Mouse (Mus musculus) erythroid progenitor cell, adult 5-6 weeks (primary cell): Measurements from ENCODE around the gene Olfr1026. TPM values are rescaled to one million over a fixed set of nuclear protein-coding genes. Genes with fewer than 3 reads are reported as not detected.

ENCODE experiments used
- ATAC-seq: replicated peaks from 2 replicates; pipeline ENCODE4 v1.8.0; 2016; ENCODE audit warnings: moderate number of reproducible peaks, mild to moderate bottlenecking, moderate TSS enrichment, inconsistent platforms; ENCODE audit not compliant: poor library complexity, low FRiP score, severe bottlenecking
- total RNA-seq, 2 experiments: library from RNA; stranded (forward) in 1 of 2; stranded (reverse) in 1 of 2; fragments of 150-400 nt in 1 of 2; fragments of 186-747, 209-891 nt in 1 of 2; gene quantifications; 2 replicates each; pipeline versions ENCODE4 v1.2.3 to v1.2.4; 2015 to 2017; ENCODE audit warnings: low replicate concordance in 2 of 2

The Olfr1026 gene
- total RNA-seq (2015; ENCODE audit: low replicate concordance) (not detected in 2 replicates), total RNA-seq (2017; ENCODE audit: low replicate concordance) (not detected in 2 replicates)

DNA sequence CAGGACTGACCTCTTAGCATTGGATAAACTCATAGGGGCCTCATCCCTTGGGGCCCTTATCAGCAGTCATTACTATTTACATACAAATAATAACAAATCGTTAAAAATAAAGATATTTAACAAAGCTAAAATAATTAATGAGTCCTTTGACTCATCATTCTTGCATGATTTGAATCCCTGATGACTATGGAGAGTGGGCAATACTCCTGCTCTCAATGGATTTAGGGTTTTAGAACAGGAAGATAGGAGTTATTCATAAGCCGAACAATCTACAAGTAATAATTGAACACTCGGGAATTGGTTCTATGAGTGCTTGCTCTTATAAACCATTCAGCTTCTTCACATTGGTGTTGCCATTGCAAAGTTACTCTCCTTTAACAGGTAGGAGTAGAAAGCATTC lies at the start of gene Olfr1026:
TSS of gene Olfr1026 (plus strand) at position 301 of the 400 bp plus-strand sequence.
- ATAC-seq = no peak

- no peak for ATAC-seq
Observed at GRCm38 (mm10) chr2:85885340-85885739, 36.0 kb upstream of the Olfr1026 start, which contains the start of gene Olfr1023. Gene Olfr1023 (plus strand): TSS chr2:85885640.

- ATAC-seq = no peak
Observed at GRCm38 (mm10) chr2:85904952-85905351, 16.4 kb upstream of the Olfr1026 start, which contains the start of gene Olfr1024. Gene Olfr1024 (minus strand): TSS chr2:85905052.

DNA sequence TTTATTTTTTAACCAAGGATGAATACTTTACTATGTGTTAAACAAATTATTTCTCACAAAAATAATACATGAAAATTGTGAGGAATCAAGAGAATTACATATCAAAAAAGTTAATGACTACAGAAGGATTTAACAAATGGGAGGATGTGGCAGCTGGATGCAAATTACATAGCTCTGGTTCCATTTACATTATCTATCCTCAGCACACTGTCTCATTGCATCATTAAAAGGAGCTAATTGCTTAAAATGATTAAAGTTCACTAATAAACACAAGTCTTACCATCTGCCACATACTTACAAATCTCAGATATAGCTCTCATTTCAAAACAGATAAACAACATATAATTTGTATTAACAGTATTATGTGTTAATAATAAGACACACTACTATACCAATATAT lies 8.2 kb upstream of the Olfr1026 start:
- ATAC-seq = no peak

DNA sequence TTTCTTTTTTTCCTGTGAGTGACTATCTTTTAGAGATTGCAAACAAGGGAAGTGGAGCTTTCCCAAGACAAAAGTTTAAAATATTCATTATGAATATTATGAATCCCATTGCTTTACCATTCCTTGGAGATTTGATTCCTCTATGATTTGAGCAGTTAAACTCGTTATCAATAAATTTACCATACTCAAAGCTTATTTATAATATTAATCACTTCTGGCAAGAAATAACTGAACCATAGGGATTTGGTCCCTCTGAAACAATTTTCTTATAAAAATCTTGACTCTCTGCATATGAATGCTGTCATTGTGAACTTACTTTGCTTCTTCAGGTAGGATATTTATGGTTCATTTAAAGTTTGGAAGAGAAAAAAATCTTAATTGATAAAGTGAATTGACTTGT lies 6.5 kb upstream of the Olfr1026 start, which contains the start of gene Olfr1025-ps1:
TSS of gene Olfr1025-ps1 (plus strand) at position 301 of the 400 bp plus-strand sequence.
- no peak for ATAC-seq

GRCm38 (mm10) chr2:85950137-85950536 lies 28.8 kb downstream of the Olfr1026 start, which contains the start of gene Olfr1028:
Gene Olfr1028 (plus strand): TSS chr2:85950437.
- ATAC-seq = no peak

DNA sequence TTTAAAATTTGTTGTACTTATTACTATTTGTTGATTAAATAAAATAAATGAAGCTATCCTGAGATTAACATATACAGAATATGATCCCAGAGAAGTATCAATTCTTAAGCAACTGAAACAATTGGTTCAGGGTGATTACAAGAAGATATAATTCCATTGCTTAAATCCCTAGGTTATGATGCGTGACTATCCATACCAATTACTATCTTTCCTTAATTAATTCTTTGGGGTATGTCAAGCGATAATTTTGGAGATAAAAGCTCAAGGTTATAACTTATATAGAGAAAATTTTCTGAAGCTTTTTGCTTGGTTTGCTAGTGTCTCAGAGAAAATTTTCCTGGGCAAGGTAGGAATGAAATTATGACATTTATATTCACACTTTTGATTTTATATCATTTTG lies 52.2 kb downstream of the Olfr1026 start, which contains the start of gene Olfr1029:
TSS of gene Olfr1029 (plus strand) at position 301 of the 400 bp plus-strand sequence.
- ATAC-seq = no peak

Other genes starting within 250 kb of the Olfr1026 start
- gene Olfr1006, start 242.8 kb upstream of the Olfr1026 start, total RNA-seq (2015; ENCODE audit: low replicate concordance) = not detected in 2 replicates
- not detected in 2 replicates for gene Olfr1006, start 242.8 kb upstream of the Olfr1026 start, total RNA-seq (2017; ENCODE audit: low replicate concordance)
- gene Olfr1008, start 232.1 kb upstream of the Olfr1026 start, total RNA-seq (2015; ENCODE audit: low replicate concordance) = not detected in 2 replicates
- not detected in 2 replicates for gene Olfr1008, start 232.1 kb upstream of the Olfr1026 start, total RNA-seq (2017; ENCODE audit: low replicate concordance)
- not detected in 2 replicates for gene Olfr1009, start 206.1 kb upstream of the Olfr1026 start, total RNA-seq (2015; ENCODE audit: low replicate concordance)
- gene Olfr1009, start 206.1 kb upstream of the Olfr1026 start, total RNA-seq (2017; ENCODE audit: low replicate concordance) = not detected in 2 replicates
- not detected in 2 replicates for gene Olfr1012, start 158.8 kb upstream of the Olfr1026 start, total RNA-seq (2015; ENCODE audit: low replicate concordance)
- gene Olfr1012, start 158.8 kb upstream of the Olfr1026 start, total RNA-seq (2017; ENCODE audit: low replicate concordance) = not detected in 2 replicates
- not detected in 2 replicates for gene Olfr1013, start 154.5 kb upstream of the Olfr1026 start, total RNA-seq (2015; ENCODE audit: low replicate concordance)
- gene Olfr1013, start 154.5 kb upstream of the Olfr1026 start, total RNA-seq (2017; ENCODE audit: low replicate concordance) = not detected in 2 replicates
- not detected in 2 replicates for gene Olfr1014, start 148.8 kb upstream of the Olfr1026 start, total RNA-seq (2015; ENCODE audit: low replicate concordance)
- not detected in 2 replicates for gene Olfr1014, start 148.8 kb upstream of the Olfr1026 start, total RNA-seq (2017; ENCODE audit: low replicate concordance)
- gene Olfr1015, start 139.5 kb upstream of the Olfr1026 start, total RNA-seq (2015; ENCODE audit: low replicate concordance) = not detected in 2 replicates
- gene Olfr1015, start 139.5 kb upstream of the Olfr1026 start, total RNA-seq (2017; ENCODE audit: low replicate concordance) = not detected in 2 replicates
- gene Olfr1016, start 119.0 kb upstream of the Olfr1026 start, total RNA-seq (2015; ENCODE audit: low replicate concordance) = not detected in 2 replicates
- not detected in 2 replicates for gene Olfr1016, start 119.0 kb upstream of the Olfr1026 start, total RNA-seq (2017; ENCODE audit: low replicate concordance)
- gene Olfr1018, start 103.1 kb upstream of the Olfr1026 start, total RNA-seq (2015; ENCODE audit: low replicate concordance) = not detected in 2 replicates
- gene Olfr1018, start 103.1 kb upstream of the Olfr1026 start, total RNA-seq (2017; ENCODE audit: low replicate concordance) = 0.39 TPM in 1 of 2 replicates, not detected in the other
- not detected in 2 replicates for gene Olfr1019, start 76.1 kb upstream of the Olfr1026 start, total RNA-seq (2015; ENCODE audit: low replicate concordance)
- gene Olfr1019, start 76.1 kb upstream of the Olfr1026 start, total RNA-seq (2017; ENCODE audit: low replicate concordance) = not detected in 2 replicates
- not detected in 2 replicates for gene Olfr1020, start 74.5 kb upstream of the Olfr1026 start, total RNA-seq (2015; ENCODE audit: low replicate concordance)
- not detected in 2 replicates for gene Olfr1020, start 74.5 kb upstream of the Olfr1026 start, total RNA-seq (2017; ENCODE audit: low replicate concordance)
- not detected in 2 replicates for gene Olfr1022, start 53.0 kb upstream of the Olfr1026 start, total RNA-seq (2015; ENCODE audit: low replicate concordance)
- gene Olfr1022, start 53.0 kb upstream of the Olfr1026 start, total RNA-seq (2017; ENCODE audit: low replicate concordance) = not detected in 2 replicates
- gene Olfr1023, start 35.9 kb upstream of the Olfr1026 start, total RNA-seq (2015; ENCODE audit: low replicate concordance) = not detected in 2 replicates
- not detected in 2 replicates for gene Olfr1023, start 35.9 kb upstream of the Olfr1026 start, total RNA-seq (2017; ENCODE audit: low replicate concordance)
- not detected in 2 replicates for gene Olfr1024, start 16.5 kb upstream of the Olfr1026 start, total RNA-seq (2015; ENCODE audit: low replicate concordance)
- gene Olfr1024, start 16.5 kb upstream of the Olfr1026 start, total RNA-seq (2017; ENCODE audit: low replicate concordance) = not detected in 2 replicates
- gene Olfr1025-ps1, start 6.4 kb upstream of the Olfr1026 start, total RNA-seq (2015; ENCODE audit: low replicate concordance) = not detected in 2 replicates
- gene Olfr1025-ps1, start 6.4 kb upstream of the Olfr1026 start, total RNA-seq (2017; ENCODE audit: low replicate concordance) = not detected in 2 replicates
- not detected in 2 replicates for gene Olfr1028, start 28.9 kb downstream of the Olfr1026 start, total RNA-seq (2015; ENCODE audit: low replicate concordance)
- not detected in 2 replicates for gene Olfr1028, start 28.9 kb downstream of the Olfr1026 start, total RNA-seq (2017; ENCODE audit: low replicate concordance)
- not detected in 2 replicates for gene Olfr1029, start 52.3 kb downstream of the Olfr1026 start, total RNA-seq (2015; ENCODE audit: low replicate concordance)
- gene Olfr1029, start 52.3 kb downstream of the Olfr1026 start, total RNA-seq (2017; ENCODE audit: low replicate concordance) = not detected in 2 replicates
- not detected in 2 replicates for gene Olfr1030, start 57.7 kb downstream of the Olfr1026 start, total RNA-seq (2015; ENCODE audit: low replicate concordance)
- gene Olfr1030, start 57.7 kb downstream of the Olfr1026 start, total RNA-seq (2017; ENCODE audit: low replicate concordance) = not detected in 2 replicates
- not detected in 2 replicates for gene Olfr1031, start 68.7 kb downstream of the Olfr1026 start, total RNA-seq (2015; ENCODE audit: low replicate concordance)
- gene Olfr1031, start 68.7 kb downstream of the Olfr1026 start, total RNA-seq (2017; ENCODE audit: low replicate concordance) = not detected in 2 replicates
- not detected in 2 replicates for gene Olfr1032, start 84.0 kb downstream of the Olfr1026 start, total RNA-seq (2015; ENCODE audit: low replicate concordance)
- gene Olfr1032, start 84.0 kb downstream of the Olfr1026 start, total RNA-seq (2017; ENCODE audit: low replicate concordance) = not detected in 2 replicates
- gene Olfr1033, start 99.1 kb downstream of the Olfr1026 start, total RNA-seq (2015; ENCODE audit: low replicate concordance) = not detected in 2 replicates
- not detected in 2 replicates for gene Olfr1033, start 99.1 kb downstream of the Olfr1026 start, total RNA-seq (2017; ENCODE audit: low replicate concordance)
- not detected in 2 replicates for gene Olfr1034, start 124.3 kb downstream of the Olfr1026 start, total RNA-seq (2015; ENCODE audit: low replicate concordance)
- not detected in 2 replicates for gene Olfr1034, start 124.3 kb downstream of the Olfr1026 start, total RNA-seq (2017; ENCODE audit: low replicate concordance)
- gene Olfr1036, start 152.4 kb downstream of the Olfr1026 start, total RNA-seq (2015; ENCODE audit: low replicate concordance) = not detected in 2 replicates
- not detected in 2 replicates for gene Olfr1036, start 152.4 kb downstream of the Olfr1026 start, total RNA-seq (2017; ENCODE audit: low replicate concordance)
- gene Olfr1037, start 165.8 kb downstream of the Olfr1026 start, total RNA-seq (2015; ENCODE audit: low replicate concordance) = not detected in 2 replicates
- gene Olfr1037, start 165.8 kb downstream of the Olfr1026 start, total RNA-seq (2017; ENCODE audit: low replicate concordance) = not detected in 2 replicates
- not detected in 2 replicates for gene Olfr1039, start 214.4 kb downstream of the Olfr1026 start, total RNA-seq (2015; ENCODE audit: low replicate concordance)
- not detected in 2 replicates for gene Olfr1039, start 214.4 kb downstream of the Olfr1026 start, total RNA-seq (2017; ENCODE audit: low replicate concordance)
- gene Olfr1040, start 225.2 kb downstream of the Olfr1026 start, total RNA-seq (2015; ENCODE audit: low replicate concordance) = not detected in 2 replicates
- gene Olfr1040, start 225.2 kb downstream of the Olfr1026 start, total RNA-seq (2017; ENCODE audit: low replicate concordance) = not detected in 2 replicates
- gene Olfr1042, start 240.3 kb downstream of the Olfr1026 start, total RNA-seq (2015; ENCODE audit: low replicate concordance) = not detected in 2 replicates
- not detected in 2 replicates for gene Olfr1042, start 240.3 kb downstream of the Olfr1026 start, total RNA-seq (2017; ENCODE audit: low replicate concordance)
- not detected in 2 replicates for gene Olfr1043, start 246.0 kb downstream of the Olfr1026 start, total RNA-seq (2015; ENCODE audit: low replicate concordance)
- gene Olfr1043, start 246.0 kb downstream of the Olfr1026 start, total RNA-seq (2017; ENCODE audit: low replicate concordance) = not detected in 2 replicates